Mouse (Mus musculus) MEL (cell line): ENCODE data around the gene Ccdc83. TPM values are rescaled to one million over a fixed set of nuclear protein-coding genes. Genes with fewer than 3 reads are reported as not detected.

ENCODE experiments used
- DNase-seq: peaks from one replicate; pipeline ENCODE4 v3.0.0; 2011; ENCODE audit warnings: low read depth, low spot score
- H3K27ac ChIP-seq: 2 replicates; pipeline ENCODE4 v1.5.1; 2012; ENCODE audit warnings: low read depth, mild to moderate bottlenecking, control low read depth, low read length, moderate library complexity; ENCODE audit not compliant: control insufficient read depth
- H3K27me3 ChIP-seq, 2 experiments: fragments of 150-350 bp in 1 of 2; sonication (generic) in 1 of 2; 2 replicates each; pipeline ENCODE4 v1.6.1; 2012; ENCODE audit warnings: low read length in 2 of 2, mild to moderate bottlenecking in 2 of 2, improper control_type of control experiment in 1 of 2, moderate library complexity in 1 of 2; ENCODE audit not compliant: insufficient read depth in 2 of 2, control insufficient read depth in 1 of 2
- H3K36me3 ChIP-seq, 2 experiments: 2 replicates each; pipeline ENCODE4 v1.6.1; 2012 to 2014; ENCODE audit warnings: low read length in 2 of 2, improper control_type of control experiment in 1 of 2, inconsistent platforms in 1 of 2, mild to moderate bottlenecking in 1 of 2; ENCODE audit not compliant: insufficient read depth in 2 of 2, control insufficient read depth in 1 of 2
- H3K4me1 ChIP-seq, 2 experiments: fragments of 150-350 bp in 1 of 2; sonication (generic) in 1 of 2; 2 replicates each; pipeline ENCODE4 v1.6.1; 2012; ENCODE audit warnings: low read length in 2 of 2, improper control_type of control experiment in 1 of 2, mild to moderate bottlenecking in 1 of 2; ENCODE audit not compliant: insufficient read depth in 2 of 2, control insufficient read depth in 1 of 2
- H3K4me3 ChIP-seq, 2 experiments: fragments of 150-350 bp in 1 of 2; sonication (generic) in 1 of 2; 2 replicates each; pipeline ENCODE4 v1.5.1; 2012; ENCODE audit warnings: low read depth in 2 of 2, low read length in 2 of 2, mild to moderate bottlenecking in 2 of 2, moderate library complexity in 2 of 2, control low read depth in 1 of 2, improper control_type of control experiment in 1 of 2; ENCODE audit not compliant: control insufficient read depth in 1 of 2, insufficient read depth in 1 of 2
- H3K79me2 ChIP-seq: 2 replicates; pipeline ENCODE4 v1.6.1; 2012; ENCODE audit warnings: mild to moderate bottlenecking, low read length, moderate library complexity; ENCODE audit not compliant: control insufficient read depth, poor library complexity, insufficient read depth
- H3K9ac ChIP-seq: 2 replicates; pipeline ENCODE4 v1.6.1; 2012; ENCODE audit warnings: low read depth, mild to moderate bottlenecking, control low read depth, low read length, moderate library complexity; ENCODE audit not compliant: control insufficient read depth, poor library complexity, severe bottlenecking
- H3K9me3 ChIP-seq: fragments of 150-350 bp; sonication (generic); replicated peaks from 2 replicates; pipeline ENCODE4 v1.6.1; 2012; ENCODE audit warnings: mild to moderate bottlenecking, low read length, improper control_type of control experiment, moderate library complexity; ENCODE audit not compliant: insufficient read depth
- CHD1 ChIP-seq: IDR thresholded peaks from 2 replicates; pipeline ENCODE4 v1.6.1; 2012; ENCODE audit warnings: low read depth, mild to moderate bottlenecking, inconsistent platforms, low read length, improper control_type of control experiment
- CHD2 ChIP-seq: IDR thresholded peaks from 2 replicates; pipeline ENCODE4 v1.6.1; 2011; ENCODE audit warnings: low read length, improper control_type of control experiment
- CTCF ChIP-seq, 3 experiments: IDR thresholded peaks in 2 of 3; conservative IDR thresholded peaks in 1 of 3; 2 replicates each; pipeline ENCODE4 v1.5.1; 2011 to 2012; ENCODE audit warnings: low read length in 3 of 3, low read depth in 2 of 3, mild to moderate bottlenecking in 2 of 3, improper control_type of control experiment in 1 of 3, inconsistent platforms in 1 of 3, mixed read lengths in 1 of 3, moderate library complexity in 1 of 3; ENCODE audit not compliant: control insufficient read depth in 1 of 3, insufficient read depth in 1 of 3, poor library complexity in 1 of 3, severe bottlenecking in 1 of 3
- ELF1 ChIP-seq: IDR thresholded peaks from 2 replicates; pipeline ENCODE4 v1.6.1; 2014; ENCODE audit warnings: low read depth, mild to moderate bottlenecking, inconsistent platforms, low read length, improper control_type of control experiment, moderate library complexity
- ETS1 ChIP-seq: IDR thresholded peaks from 2 replicates; pipeline ENCODE4 v1.6.1; 2012; ENCODE audit warnings: low read depth, mild to moderate bottlenecking, inconsistent platforms, low read length, improper control_type of control experiment, moderate library complexity
- GABPA ChIP-seq: IDR thresholded peaks from 2 replicates; pipeline ENCODE4 v1.6.1; 2012; ENCODE audit warnings: low read depth, mild to moderate bottlenecking, inconsistent platforms, low read length, improper control_type of control experiment, moderate library complexity
- GATA1 ChIP-seq: IDR thresholded peaks from 2 replicates; pipeline ENCODE4 v1.6.1; 2011; ENCODE audit warnings: low read depth, low read length, improper control_type of control experiment
- HCFC1 ChIP-seq: IDR thresholded peaks from 2 replicates; pipeline ENCODE4 v1.6.1; 2012; ENCODE audit warnings: low read depth, mild to moderate bottlenecking, inconsistent platforms, low read length, improper control_type of control experiment, moderate library complexity
- JUND ChIP-seq: IDR thresholded peaks from 2 replicates; pipeline ENCODE4 v1.6.1; 2011; ENCODE audit warnings: low read depth, mild to moderate bottlenecking, improper control_type of control experiment, low read length
- KAT2A ChIP-seq: conservative IDR thresholded peaks from 2 replicates; pipeline ENCODE4 v1.6.1; 2012; ENCODE audit warnings: low read depth, low read length, improper control_type of control experiment, inconsistent platforms
- MAFK ChIP-seq: IDR thresholded peaks from 2 replicates; pipeline ENCODE4 v1.6.1; 2011; ENCODE audit warnings: low read depth, mild to moderate bottlenecking, low read length, improper control_type of control experiment, borderline replicate concordance
- MAZ ChIP-seq: IDR thresholded peaks from 2 replicates; pipeline ENCODE4 v1.6.1; 2012; ENCODE audit warnings: low read depth, mild to moderate bottlenecking, inconsistent platforms, low read length, improper control_type of control experiment
- MEF2A ChIP-seq: IDR thresholded peaks from 2 replicates; pipeline ENCODE4 v1.6.1; 2014; ENCODE audit warnings: low read depth, mild to moderate bottlenecking, inconsistent platforms, low read length, improper control_type of control experiment; ENCODE audit not compliant: poor library complexity, insufficient replicate concordance, severe bottlenecking; ENCODE audit errors: extremely low read depth
- MXI1 ChIP-seq: IDR thresholded peaks from 2 replicates; pipeline ENCODE4 v1.6.1; 2011; ENCODE audit warnings: mild to moderate bottlenecking, low read depth, low read length, improper control_type of control experiment
- MYB ChIP-seq: IDR thresholded peaks from 2 replicates; pipeline ENCODE4 v1.6.1; 2011; ENCODE audit warnings: mild to moderate bottlenecking, low read depth, low read length, improper control_type of control experiment
- POLR2AphosphoS2 ChIP-seq: IDR thresholded peaks from 2 replicates; pipeline ENCODE4 v1.6.1; 2011; ENCODE audit warnings: low read length, improper control_type of control experiment
- RAD21 ChIP-seq: IDR thresholded peaks from 2 replicates; pipeline ENCODE4 v1.6.1; 2011; ENCODE audit warnings: mild to moderate bottlenecking, low read depth, low read length, improper control_type of control experiment
- RCOR1 ChIP-seq: IDR thresholded peaks from 2 replicates; pipeline ENCODE4 v1.6.1; 2012; ENCODE audit warnings: low read depth, mild to moderate bottlenecking, inconsistent platforms, low read length, improper control_type of control experiment
- SIN3A ChIP-seq: IDR thresholded peaks from 2 replicates; pipeline ENCODE4 v1.6.1; 2012; ENCODE audit warnings: low read length, improper control_type of control experiment, inconsistent platforms
- TAL1 ChIP-seq: IDR thresholded peaks from 2 replicates; pipeline ENCODE4 v1.6.1; 2012; ENCODE audit warnings: mild to moderate bottlenecking, inconsistent platforms, low read length, moderate library complexity, mixed read lengths
- TBP ChIP-seq: IDR thresholded peaks from 2 replicates; pipeline ENCODE4 v1.8.0; 2011; ENCODE audit warnings: low read depth, low read length, improper control_type of control experiment
- UBTF ChIP-seq: IDR thresholded peaks from 2 replicates; pipeline ENCODE4 v1.6.1; 2012; ENCODE audit warnings: low read depth, mild to moderate bottlenecking, inconsistent platforms, low read length, improper control_type of control experiment, moderate library complexity, borderline replicate concordance; ENCODE audit not compliant: insufficient read depth
- USF2 ChIP-seq, 2 experiments: IDR thresholded peaks; 2 replicates each; pipeline ENCODE4 v1.6.1; 2011 to 2012; ENCODE audit warnings: improper control_type of control experiment in 2 of 2, low read length in 2 of 2, borderline replicate concordance in 1 of 2, inconsistent platforms in 1 of 2, low read depth in 1 of 2, mild to moderate bottlenecking in 1 of 2; ENCODE audit not compliant: insufficient read depth in 1 of 2
- ZMIZ1 ChIP-seq: IDR thresholded peaks from 2 replicates; pipeline ENCODE4 v1.6.1; 2012; ENCODE audit warnings: low read depth, mild to moderate bottlenecking, inconsistent platforms, low read length, improper control_type of control experiment, moderate library complexity
- ZNF384 ChIP-seq: IDR thresholded peaks from 2 replicates; pipeline ENCODE4 v1.6.1; 2012; ENCODE audit warnings: low read depth, mild to moderate bottlenecking, inconsistent platforms, low read length, improper control_type of control experiment
- polyA plus RNA-seq, 2 experiments: library from polyadenylated mRNA; stranded (reverse) in 1 of 2; unstranded in 1 of 2; fragments of >175 nt in 1 of 2; fragments of >200 nt in 1 of 2; gene quantifications; 2 replicates each; pipeline versions ENCODE4 v1.2.1 to v1.2.4; 2012; ENCODE audit warnings: low replicate concordance in 2 of 2, low read depth in 1 of 2; ENCODE audit not compliant: insufficient read length in 2 of 2, insufficient read depth in 1 of 2, missing spikeins in 1 of 2
- total RNA-seq: library from RNA; depleted of rRNA; stranded (reverse); fragments of 300-350 nt; gene quantifications from 2 replicates; pipeline ENCODE4 v1.2.3, GENCODE M21; 2012

The Ccdc83 gene
- total and polyA plus RNA-seq, 3 experiments, result not detected

DNA sequence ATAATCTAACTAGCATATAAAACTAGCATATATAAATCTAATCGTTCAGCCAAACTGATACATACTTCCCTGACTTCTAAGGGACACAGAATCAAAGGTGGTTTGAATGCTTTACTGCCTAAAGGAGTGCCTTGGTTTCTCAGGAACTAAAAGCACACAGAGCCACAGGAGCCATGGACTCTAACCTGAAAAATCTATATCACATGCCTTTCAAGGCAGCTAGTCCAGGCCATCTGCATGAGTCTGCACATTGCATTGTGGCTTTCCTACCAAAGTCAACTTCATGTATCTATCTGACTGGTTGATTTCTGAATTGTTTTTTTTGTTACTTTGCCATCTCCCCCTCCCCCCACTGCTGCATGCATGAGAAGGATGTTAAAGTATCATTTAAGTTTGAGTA, 84.9 kb downstream of the Ccdc83 start:
- H3K4me1 ChIP-seq, result no peaks in the 10 kb centered on the region; a peak in 1 of 4 replicates
- H3K27ac ChIP-seq, result no peak overlapping the region
- DNase-seq, result no peak
- peaks cover 0 to 47% of the 10 kb centered on the region in 2 experiments; a peak in 2 of 4 replicates for H3K36me3 ChIP-seq
- H3K27me3 ChIP-seq, result no peaks in the 10 kb centered on the region
- H3K9me3 ChIP-seq, result no peaks in the 10 kb centered on the region
- no peak overlapping the region for H3K4me3 ChIP-seq
- TF ChIP-seq CTCF (IDR thresholded peaks at IDR 0.05 in 2 of 3, conservative IDR thresholded peaks at IDR 0.05 in 1 of 3; ENCODE audit: control insufficient read depth in 1 of 3, insufficient read depth in 1 of 3, low read depth in 2 of 3, low read length in 3 of 3, poor library complexity in 1 of 3, severe bottlenecking in 1 of 3) (no peak), GATA1 (no peak), CHD1 (no peak), TAL1 (no peak), KAT2A (no peak), ZMIZ1 (no peak), HCFC1 (no peak), MAZ (no peak), USF2 (IDR thresholded peaks at IDR 0.05; ENCODE audit: borderline replicate concordance in 1 of 2, insufficient read depth in 1 of 2, low read depth in 1 of 2, low read length in 2 of 2) (no peak), POLR2AphosphoS2 (no peak), CHD2 (no peak), ETS1 (no peak), MAFK (no peak), SIN3A (no peak), TBP (no peak), MEF2A (no peak)
- no peak overlapping the region for H3K9ac ChIP-seq
- no peaks in the 10 kb centered on the region for H3K79me2 ChIP-seq

DNA sequence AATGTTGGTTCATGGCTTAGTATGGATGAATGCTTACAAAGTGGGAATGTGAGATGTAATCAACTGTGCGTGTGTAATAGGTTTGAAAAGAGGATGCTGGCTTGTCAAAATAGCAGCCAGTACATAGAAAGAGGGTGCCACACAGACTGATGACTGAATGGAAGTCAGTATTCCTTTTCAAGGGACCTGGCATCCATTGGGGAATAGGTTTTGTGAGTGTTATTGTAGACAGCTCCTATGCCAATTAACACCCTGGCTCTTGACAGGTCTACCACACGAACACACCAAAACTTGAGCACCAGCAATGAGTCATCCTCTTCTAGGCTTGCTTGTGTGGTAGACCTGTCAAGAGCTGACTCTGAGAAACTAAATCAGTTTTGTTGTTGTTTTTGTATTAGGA, 90.0 kb downstream of the Ccdc83 start:
- no peak for DNase-seq

More for the DNA sequence above, 90.0 kb downstream of the Ccdc83 start:
- H3K27ac ChIP-seq, result no peak overlapping the region
- no peaks in the 10 kb centered on the region for H3K27me3 ChIP-seq
- no peaks in the 10 kb centered on the region for H3K79me2 ChIP-seq
- H3K9me3 ChIP-seq, result no peaks in the 10 kb centered on the region
- peaks cover 0 to 5% of the 10 kb centered on the region in 2 experiments; a peak in 2 of 4 replicates for H3K4me1 ChIP-seq
- H3K4me3 ChIP-seq, result no peak overlapping the region
- TF ChIP-seq TBP (no peak), JUND (no peak), CHD2 (no peak), CHD1 (no peak), RCOR1 (no peak), GATA1 (no peak), ELF1 (no peak), UBTF (no peak), USF2 (IDR thresholded peaks at IDR 0.05; ENCODE audit: borderline replicate concordance in 1 of 2, insufficient read depth in 1 of 2, low read depth in 1 of 2, low read length in 2 of 2) (no peak), RAD21 (no peak), MYB (no peak), MXI1 (no peak), GABPA (no peak), ZNF384 (no peak)
- no peak overlapping the region for H3K9ac ChIP-seq
- peaks cover 0 to 51% of the 10 kb centered on the region in 2 experiments; a peak in 2 of 4 replicates for H3K36me3 ChIP-seq
